Mouse (Mus musculus): Measurements from ENCODE around the gene Tpst2. TPM values are rescaled to one million over a fixed set of nuclear protein-coding genes. Genes with fewer than 3 reads are reported as not detected.

The Tpst2 gene
- total RNA-seq, 2 experiments from 2014 or later: 37.5 to 41.9 TPM

DNA sequence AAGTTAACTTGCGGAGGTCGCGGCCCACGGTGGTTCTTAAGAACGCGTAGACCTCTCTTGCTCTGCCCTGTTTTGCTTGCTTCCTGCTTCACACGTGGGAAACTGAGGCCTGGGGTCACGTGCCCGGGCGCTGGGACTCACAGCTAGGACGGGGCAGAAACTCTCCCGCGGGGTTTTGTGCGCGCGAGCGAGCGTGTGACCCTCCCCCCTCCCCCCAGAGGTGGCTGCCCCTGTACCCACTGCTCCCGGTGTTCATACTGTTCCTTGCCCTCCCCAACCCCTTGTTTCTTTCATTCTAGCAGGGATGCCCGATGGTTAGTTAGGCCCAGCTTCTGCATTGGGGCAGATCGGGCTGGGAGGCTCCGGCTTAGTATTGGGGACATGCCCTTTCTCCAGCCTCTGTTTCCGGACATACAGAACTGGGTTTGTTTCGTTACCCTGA is 437 bp downstream of the Tpst2 start:
- intact Hi-C loops (cut with DNase I): loop anchor here (1.0 to 2.0 kb wide), 2 partner anchors 37 to 50 kb away; partner anchors contain the start of gene Tfip11
- no peak for TF ChIP-seq CTCF (IDR thresholded peaks at IDR 0.05)
- H3K27ac ChIP-seq: peak overlapping the region; percentile 91
- peak overlapping the region; percentile 89 for H3K4me3 ChIP-seq
- DNase-seq (ENCODE audit: extremely low spot score in 1 of 2, low spot score in 2 of 2): no peak

DNA sequence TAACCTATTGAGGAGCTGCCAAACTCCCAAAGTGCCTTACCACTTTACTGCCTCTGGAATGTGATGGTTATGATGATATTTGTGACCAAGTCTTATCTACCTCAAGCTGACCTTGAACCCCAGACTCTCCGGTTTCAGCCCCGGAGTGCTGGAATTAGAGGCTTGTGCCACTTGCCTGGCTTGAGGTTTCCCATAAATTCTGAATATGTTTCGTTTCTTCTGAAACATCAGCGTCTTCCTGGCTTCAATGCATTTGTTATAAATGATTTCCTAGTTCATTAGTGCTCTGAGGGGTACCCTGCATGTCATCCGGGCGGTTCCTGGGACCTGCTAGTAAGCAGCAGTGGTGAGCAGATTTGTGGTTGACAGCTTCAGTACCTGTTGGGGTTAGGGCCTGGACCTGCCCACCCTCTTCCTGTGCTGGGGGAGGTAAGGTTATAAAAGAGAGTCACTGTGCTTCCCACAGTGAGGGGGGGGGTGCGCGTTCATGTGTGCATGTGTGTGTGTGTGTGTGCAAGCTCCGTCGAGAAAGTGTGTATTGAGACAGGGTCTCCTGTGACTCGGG is 1.5 kb downstream of the Tpst2 start:
- peak overlapping the region; percentile 89; the same call in 1 of the 2 replicates for H3K4me3 ChIP-seq
- intact Hi-C loops (cut with DNase I): loop anchor here (2.0 kb wide), 1 partner anchor 49 kb away; the partner anchor contains the start of gene Tfip11
- TF ChIP-seq CTCF (IDR thresholded peaks at IDR 0.05): no peak
- no peak for DNase-seq (ENCODE audit: extremely low spot score in 1 of 2, low spot score in 2 of 2)
- H3K27ac ChIP-seq: no peak overlapping the region

DNA sequence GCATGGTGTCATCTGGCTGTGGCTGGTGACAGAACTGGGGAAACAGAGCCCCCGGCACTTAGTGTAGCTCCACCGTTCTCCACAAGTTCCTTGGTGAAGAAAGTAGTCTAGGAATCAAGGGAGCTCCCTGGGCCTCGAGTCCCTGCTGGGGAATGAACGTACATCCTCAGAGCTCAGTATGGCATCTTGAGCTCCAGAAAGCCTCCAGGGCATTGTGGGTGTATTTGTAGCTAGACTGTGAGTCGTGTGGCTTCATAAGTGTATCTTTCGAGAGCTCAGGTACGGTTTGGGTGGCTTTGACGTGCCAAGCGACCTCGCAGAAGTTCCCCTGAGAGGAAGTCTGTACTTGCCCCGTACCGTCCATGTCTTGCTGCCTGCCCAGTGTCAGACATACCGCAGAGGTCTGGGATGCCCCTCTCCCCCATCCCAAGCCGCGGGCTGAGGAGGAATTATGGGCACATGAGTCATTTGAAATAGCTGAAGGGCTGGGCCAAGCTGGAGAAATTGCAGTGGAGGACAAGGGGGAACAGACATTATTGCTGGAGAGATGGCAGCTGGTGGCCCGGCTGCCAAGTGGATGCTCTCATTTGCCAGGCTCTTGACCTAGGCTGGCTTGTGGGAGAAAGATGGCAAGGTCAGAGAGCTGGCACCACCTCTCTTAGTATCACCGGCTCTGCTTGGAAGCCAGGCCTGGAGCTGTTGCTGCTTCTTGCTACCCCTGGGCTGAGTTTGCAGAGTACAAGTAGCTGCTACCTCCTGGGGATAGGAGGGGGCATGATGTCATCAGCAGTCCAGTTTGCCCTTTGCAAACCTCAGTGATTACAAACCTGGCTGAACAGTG is 2.9 kb downstream of the Tpst2 start:
- Histone ChIP-seq H3K4me3 (no peak overlapping the region), H3K27ac (peak overlapping the region; percentile 33; the same call in 1 of the 2 replicates)
- no peak for DNase-seq (ENCODE audit: extremely low spot score in 1 of 2, low spot score in 2 of 2)
- intact Hi-C loops (cut with DNase I): no loop called here
- TF ChIP-seq CTCF (IDR thresholded peaks at IDR 0.05): no peak

DNA sequence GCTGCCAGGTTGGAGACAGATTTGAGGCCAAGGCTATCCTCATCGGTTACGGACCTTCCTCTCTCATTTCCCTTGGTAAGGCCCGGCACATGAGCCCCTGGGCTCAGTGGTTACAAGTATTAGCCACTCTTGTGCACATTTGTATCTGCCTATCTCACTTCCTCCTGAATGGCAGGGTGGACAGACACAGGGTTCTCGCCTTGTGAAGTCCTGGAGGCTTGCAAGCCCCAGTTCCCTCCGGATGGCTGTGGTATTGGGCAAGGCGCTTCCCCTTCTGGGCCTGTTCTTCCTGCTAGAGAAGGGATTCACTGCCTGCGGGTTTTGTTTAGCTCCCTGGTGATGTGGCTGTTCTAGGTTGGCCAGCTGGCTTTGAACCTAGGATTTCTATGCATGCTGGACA is 3.7 kb downstream of the Tpst2 start:
- intact Hi-C loops (cut with DNase I): no loop called here
- TF ChIP-seq CTCF (IDR thresholded peaks at IDR 0.05): no peak
- no peak for DNase-seq (ENCODE audit: extremely low spot score in 1 of 2, low spot score in 2 of 2)
- H3K27ac ChIP-seq: peak overlapping the region; percentile 33; the same call in 1 of the 2 replicates
- no peak overlapping the region for H3K4me3 ChIP-seq

DNA sequence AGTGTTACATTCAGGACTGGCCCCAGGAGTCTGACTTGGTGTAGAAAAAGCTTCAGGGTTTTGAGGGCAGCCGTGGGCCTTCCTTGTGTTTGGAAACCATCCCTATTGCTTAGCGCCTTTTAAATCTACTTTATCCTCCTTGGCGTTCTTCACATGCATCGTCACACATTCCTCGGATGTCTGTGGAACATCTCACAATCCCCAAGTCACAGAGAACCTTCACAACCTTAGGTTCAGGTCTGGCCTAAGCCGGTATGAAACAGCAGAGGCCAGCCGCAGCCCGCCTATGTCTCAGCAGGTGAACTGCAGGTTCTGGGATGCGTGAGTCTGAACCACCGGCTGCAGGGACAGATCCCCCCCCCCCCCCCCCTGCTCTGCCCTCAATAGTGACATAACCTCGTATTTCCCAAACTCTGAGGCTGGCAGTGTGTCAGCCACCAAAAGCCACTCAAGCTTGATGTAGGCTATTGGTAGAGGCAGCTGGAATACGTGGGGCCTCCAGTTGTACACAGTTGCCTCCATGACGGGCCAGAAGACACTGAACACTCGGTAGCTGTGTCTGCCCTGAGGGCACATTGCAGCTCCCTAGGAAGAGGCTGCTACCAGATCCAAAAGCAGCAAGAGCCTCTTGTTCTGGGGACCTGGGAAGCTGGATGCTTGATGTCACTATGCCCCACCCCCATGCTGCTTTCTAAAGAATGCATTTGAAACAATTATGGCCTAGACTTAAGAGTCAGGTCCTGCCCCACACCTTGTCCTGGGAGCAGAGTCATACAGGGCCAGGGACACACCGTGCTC is 4.6 kb downstream of the Tpst2 start:
- intact Hi-C loops (cut with DNase I): no loop called here
- DNase-seq (ENCODE audit: extremely low spot score in 1 of 2, low spot score in 2 of 2): no peak
- Histone ChIP-seq H3K27ac (peak overlapping the region; percentile 18; the same call in 1 of the 2 replicates), H3K4me3 (no peak overlapping the region)
- TF ChIP-seq CTCF (IDR thresholded peaks at IDR 0.05): no peak

DNA sequence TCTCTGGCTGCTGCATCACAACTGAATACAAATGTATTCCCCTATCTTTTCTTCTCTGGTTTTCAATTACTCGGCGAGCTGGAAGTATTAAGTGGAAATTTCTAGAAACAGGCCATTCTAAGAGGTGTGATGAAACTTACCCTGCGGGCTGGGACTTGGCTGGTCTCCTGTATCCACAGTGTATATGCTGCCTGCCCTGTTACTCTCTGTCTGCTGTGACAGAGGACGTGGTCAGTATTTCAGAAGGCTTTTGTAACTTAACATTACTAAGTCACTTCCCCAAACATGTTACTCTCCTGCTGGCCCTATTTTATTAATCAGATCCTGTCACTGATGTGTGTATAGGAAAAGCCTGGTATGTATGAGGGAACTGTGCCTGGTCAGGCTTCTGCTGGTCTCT is 5.2 kb downstream of the Tpst2 start:
- no peak overlapping the region for H3K27ac ChIP-seq
- no peak for TF ChIP-seq CTCF (IDR thresholded peaks at IDR 0.05)
- no peak for DNase-seq (ENCODE audit: extremely low spot score in 1 of 2, low spot score in 2 of 2)
- no peak overlapping the region for H3K4me3 ChIP-seq
- intact Hi-C loops (cut with DNase I): no loop called here

DNA sequence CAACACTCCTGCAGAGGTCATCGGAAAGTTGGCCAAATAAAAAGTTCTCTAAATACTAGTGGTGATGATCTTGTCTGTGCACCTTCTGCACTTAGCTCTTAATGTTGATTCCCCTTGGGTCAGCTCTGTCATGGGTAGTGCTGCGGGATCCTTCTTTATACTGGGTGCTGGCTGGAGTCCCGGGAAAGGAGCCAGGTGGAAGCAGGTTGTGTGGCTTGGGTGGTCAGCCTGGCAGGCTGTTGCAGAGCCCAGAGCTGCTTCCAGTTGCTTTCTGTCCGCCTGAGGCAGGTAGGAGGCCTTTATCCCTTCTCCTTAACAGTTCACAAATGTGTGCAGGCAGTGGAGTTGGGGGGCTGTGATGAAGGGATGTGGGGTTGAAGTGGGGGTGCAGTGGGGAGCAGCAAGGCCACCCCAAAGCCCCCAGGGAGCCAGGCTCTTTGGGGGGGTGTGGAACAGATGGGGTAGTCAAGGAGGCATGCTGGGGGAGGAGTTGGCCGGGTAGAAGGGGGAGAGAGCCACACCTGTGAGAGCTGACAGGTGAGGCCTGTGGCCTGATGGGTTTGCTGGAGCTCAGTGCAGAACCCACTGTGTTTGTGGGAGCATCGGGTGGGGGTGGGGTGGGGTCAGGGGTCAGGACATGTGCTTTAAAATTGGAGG is 5.8 kb downstream of the Tpst2 start:
- no peak for TF ChIP-seq CTCF (IDR thresholded peaks at IDR 0.05)
- intact Hi-C loops (cut with DNase I): no loop called here
- no peak overlapping the region for H3K27ac ChIP-seq
- DNase-seq (ENCODE audit: extremely low spot score in 1 of 2, low spot score in 2 of 2): no peak
- no peak overlapping the region for H3K4me3 ChIP-seq

DNA sequence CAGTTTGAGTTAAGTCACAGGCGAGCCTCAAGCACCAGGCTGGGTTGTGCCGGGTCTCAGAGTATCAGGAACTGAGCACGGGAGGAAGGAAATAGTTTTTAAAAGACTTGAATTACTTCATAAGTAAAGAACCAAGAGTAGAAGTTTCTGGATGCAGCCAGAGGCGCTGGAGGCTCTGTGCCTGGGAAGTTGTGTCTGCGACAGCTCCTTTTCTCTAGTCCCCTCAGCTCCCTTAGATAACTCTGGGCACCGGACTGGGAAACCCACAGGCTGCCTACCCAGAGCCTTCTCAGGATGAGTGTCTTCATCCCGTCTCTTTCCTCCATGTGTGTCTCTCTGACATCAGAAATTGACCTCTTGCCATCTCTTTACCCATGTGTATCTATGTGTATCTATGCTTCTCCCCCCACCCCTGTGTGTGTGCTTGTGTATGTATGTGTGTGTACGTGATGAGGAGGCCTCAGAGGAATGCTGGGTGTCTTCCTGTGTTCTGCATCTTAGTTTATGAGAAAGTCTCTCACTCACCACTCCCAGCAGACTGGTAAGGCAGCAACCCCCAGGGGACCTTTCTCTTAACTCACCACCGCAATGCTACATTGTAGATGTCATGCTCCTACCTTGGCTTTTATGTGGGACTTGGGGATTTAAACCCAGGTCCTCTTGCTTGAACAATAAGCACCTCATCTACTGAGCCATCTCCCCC is 6.4 kb downstream of the Tpst2 start:
- no peak for TF ChIP-seq CTCF (IDR thresholded peaks at IDR 0.05)
- H3K4me3 ChIP-seq: no peak overlapping the region
- no peak overlapping the region; the same call in 1 of the 2 replicates for H3K27ac ChIP-seq
- intact Hi-C loops (cut with DNase I): no loop called here
- DNase-seq (ENCODE audit: extremely low spot score in 1 of 2, low spot score in 2 of 2): no peak

DNA sequence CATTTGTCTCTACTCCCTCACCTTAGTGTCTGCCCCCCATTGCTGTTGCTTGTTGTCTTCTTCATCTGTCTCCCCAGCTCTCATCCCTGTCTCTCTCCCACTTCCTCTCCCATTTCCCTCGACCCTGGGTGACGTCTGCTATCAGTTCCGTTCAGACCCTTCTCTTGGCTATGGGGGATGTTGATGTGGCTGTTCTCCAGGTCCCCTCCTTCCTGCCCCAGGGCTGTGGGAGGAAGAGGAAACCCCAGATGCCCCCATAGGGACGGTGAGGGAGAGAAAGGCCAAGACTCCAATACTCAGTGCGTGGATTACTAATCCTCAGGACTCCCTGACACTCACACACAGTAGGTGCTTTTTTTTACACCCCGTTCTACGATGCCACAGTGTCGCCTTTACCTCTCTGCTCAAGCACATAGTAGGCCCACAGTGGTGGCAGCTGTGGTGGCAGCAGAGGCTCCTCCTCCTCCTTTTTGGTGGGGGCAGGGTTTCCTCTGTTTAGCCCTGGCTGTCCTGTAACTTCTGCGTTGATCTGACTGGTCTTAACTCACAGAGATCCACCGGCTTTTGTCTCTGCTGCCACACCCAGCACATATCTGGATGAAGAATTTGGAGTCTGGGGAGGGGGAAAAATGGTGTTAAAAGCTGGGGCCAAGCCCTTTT is 7.2 kb downstream of the Tpst2 start:
- no peak overlapping the region for H3K27ac ChIP-seq
- intact Hi-C loops (cut with DNase I): no loop called here
- H3K4me3 ChIP-seq: no peak overlapping the region
- TF ChIP-seq CTCF (IDR thresholded peaks at IDR 0.05): no peak
- DNase-seq (ENCODE audit: extremely low spot score in 1 of 2, low spot score in 2 of 2): no peak

DNA sequence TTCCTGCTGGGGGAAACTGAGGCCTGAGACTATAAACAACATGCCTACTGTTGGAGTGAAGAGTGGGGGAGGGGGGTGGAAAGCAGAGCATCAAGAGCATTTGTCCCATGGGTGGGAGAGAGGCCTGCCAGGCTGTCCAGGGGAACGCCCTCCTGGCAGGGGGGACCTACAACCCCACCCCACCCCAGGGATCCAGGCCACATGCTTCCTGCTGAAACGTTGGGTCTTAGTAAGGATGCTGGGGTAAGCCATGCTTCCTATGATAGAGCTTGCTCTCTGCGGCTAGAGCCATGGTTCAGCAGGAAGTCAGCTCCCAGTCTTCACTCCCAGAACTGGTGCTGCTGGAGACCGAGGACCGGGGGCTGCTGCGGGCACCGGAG is 7.7 kb downstream of the Tpst2 start:
- intact Hi-C loops (cut with DNase I): no loop called here
- Histone ChIP-seq H3K27ac (no peak overlapping the region), H3K4me3 (no peak overlapping the region)
- TF ChIP-seq CTCF (IDR thresholded peaks at IDR 0.05): no peak
- DNase-seq (ENCODE audit: extremely low spot score in 1 of 2, low spot score in 2 of 2): no peak
